Mouse (Mus musculus) right cerebral cortex, adult 18-20 months (tissue): ENCODE results near the gene Tbc1d13.
"Not testable (repeated sequence)": the region's sequence is repeated elsewhere in the genome, so short reads cannot be mapped to it uniquely, and the experiment has no call there.

Experiments
- DNase-seq: peaks from one replicate; pipeline ENCODE4 v3.0.0; 2022; ENCODE audit warnings: mixed read lengths

The Tbc1d13 gene

GRCm38 (mm10) chr2:30131240-30131639, 2.3 kb upstream of the Tbc1d13 start:
- DNase-seq, result not testable (repeated sequence)

- DNase-seq, result no peak
Measured at GRCm38 (mm10) chr2:30132801-30133612, 539 bp upstream of the Tbc1d13 start.

GRCm38 (mm10) chr2:30134378-30134711, 799 bp downstream of the Tbc1d13 start:
- DNase-seq, result no peak

GRCm38 (mm10) chr2:30134928-30135620, 1.5 kb downstream of the Tbc1d13 start:
- DNase-seq, result no peak

- DNase-seq, result no peak
Measured at GRCm38 (mm10) chr2:30136458-30136857, 2.9 kb downstream of the Tbc1d13 start.

GRCm38 (mm10) chr2:30140021-30140420, 6.5 kb downstream of the Tbc1d13 start:
- DNase-seq, result not testable (repeated sequence)

GRCm38 (mm10) chr2:30144436-30144835, 10.9 kb downstream of the Tbc1d13 start:
- no peak for DNase-seq

GRCm38 (mm10) chr2:30147466-30147865, 13.9 kb downstream of the Tbc1d13 start:
- no peak for DNase-seq

GRCm38 (mm10) chr2:30151840-30152239, 18.3 kb downstream of the Tbc1d13 start:
- no peak for DNase-seq

- no peak for DNase-seq
Measured at GRCm38 (mm10) chr2:30152616-30153015, 19.1 kb downstream of the Tbc1d13 start.

- DNase-seq, result not testable (repeated sequence)
Measured at GRCm38 (mm10) chr2:30159871-30160270, 26.3 kb downstream of the Tbc1d13 start.

GRCm38 (mm10) chr2:30161809-30162208, 28.3 kb downstream of the Tbc1d13 start:
- DNase-seq, result no peak

- DNase-seq, result no peak
Measured at GRCm38 (mm10) chr2:30164340-30164932, 30.9 kb downstream of the Tbc1d13 start.

- DNase-seq, result no peak
Measured at GRCm38 (mm10) chr2:30166677-30167076, 33.1 kb downstream of the Tbc1d13 start.

- DNase-seq, result peak; percentile 92
Measured at GRCm38 (mm10) chr2:30171371-30171996, 37.9 kb downstream of the Tbc1d13 start, which contains the start of gene Endog. Endog (plus strand) TSS chr2:30171493.

GRCm38 (mm10) chr2:30171997-30172382, 38.4 kb downstream of the Tbc1d13 start:
- no peak for DNase-seq

- no peak for DNase-seq
Measured at GRCm38 (mm10) chr2:30173541-30174240, 40.1 kb downstream of the Tbc1d13 start.

- DNase-seq, result no peak
Measured at GRCm38 (mm10) chr2:30175897-30176296, 42.4 kb downstream of the Tbc1d13 start.

GRCm38 (mm10) chr2:30176561-30176960, 43.0 kb downstream of the Tbc1d13 start:
- no peak for DNase-seq

GRCm38 (mm10) chr2:30177700-30178675, 44.4 kb downstream of the Tbc1d13 start, which contains the start of gene Spout1:
Spout1 (minus strand) TSS chr2:30178459.
- DNase-seq, result peak; percentile 98

GRCm38 (mm10) chr2:30178711-30179110, 45.2 kb downstream of the Tbc1d13 start:
- DNase-seq, result not testable (repeated sequence)
